Mouse (Mus musculus): ENCODE results near the gene Med12l. TPM values are rescaled to one million over a fixed set of nuclear protein-coding genes. Genes with fewer than 3 reads are reported as not detected.
"Not testable (repeated sequence)": the region's sequence is repeated elsewhere in the genome, so short reads cannot be mapped to it uniquely, and the experiment has no call there.

Gene Med12l
- total and polyA plus RNA-seq, 2 experiments, result 1.4 TPM

GRCm38 (mm10) chr3:59133189-59133588, 127.6 kb downstream of the Med12l start:
- DNase-seq (ENCODE audit: extremely low read depth, low read depth, low spot score), result no peak
- Histone ChIP-seq H3K27ac (replicated peaks; ENCODE audit: insufficient read depth, low read depth, low read length) (no peak overlapping the region), H3K27me3 (ENCODE audit: control insufficient read depth, insufficient read depth, low read length) (no peaks in the 10 kb centered on the region), H3K4me3 (ENCODE audit: insufficient read depth, low read depth, low read length) (no peak overlapping the region), H3K36me3 (ENCODE audit: control insufficient read depth, insufficient read depth, low read length) (no peaks in the 10 kb centered on the region), H3K9ac (ENCODE audit: low read depth, low read length) (no peak overlapping the region), H3K79me2 (ENCODE audit: control insufficient read depth, insufficient read depth, low read length) (no peaks in the 10 kb centered on the region), H3K4me1 (ENCODE audit: control insufficient read depth, insufficient read depth, low read length) (peaks cover 2% of the 10 kb centered on the region; the same call in 1 of the 2 replicates)
- WGBS, result 81% methylated on average over 5 of the region's 5 CpGs
- TF ChIP-seq CTCF (IDR thresholded peaks at IDR 0.05; ENCODE audit: low read depth, low read length) (no peak), POLR2A (IDR thresholded peaks at IDR 0.05; ENCODE audit: extremely low read depth, insufficient read depth, low read length) (no peak)

- WGBS, result 82% methylated on average over 5 of the region's 5 CpGs
- no peak overlapping the region for H3K9ac ChIP-seq (ENCODE audit: low read depth, low read length)
- no peak overlapping the region for H3K4me3 ChIP-seq (ENCODE audit: insufficient read depth, low read depth, low read length)
- H3K79me2 ChIP-seq (ENCODE audit: control insufficient read depth, insufficient read depth, low read length), result no peaks in the 10 kb centered on the region
- H3K4me1 ChIP-seq (ENCODE audit: control insufficient read depth, insufficient read depth, low read length), result no peaks in the 10 kb centered on the region
- no peak for TF ChIP-seq CTCF (IDR thresholded peaks at IDR 0.05; ENCODE audit: low read depth, low read length)
- TF ChIP-seq POLR2A (IDR thresholded peaks at IDR 0.05; ENCODE audit: extremely low read depth, insufficient read depth, low read length), result no peak
- no peak for DNase-seq (ENCODE audit: extremely low read depth, low read depth, low spot score)
- H3K27ac ChIP-seq (replicated peaks; ENCODE audit: insufficient read depth, low read depth, low read length), result no peak overlapping the region
- no peaks in the 10 kb centered on the region for H3K27me3 ChIP-seq (ENCODE audit: control insufficient read depth, insufficient read depth, low read length)
- no peaks in the 10 kb centered on the region for H3K36me3 ChIP-seq (ENCODE audit: control insufficient read depth, insufficient read depth, low read length)
Observed at GRCm38 (mm10) chr3:59135911-59136653, 130.5 kb downstream of the Med12l start.

GRCm38 (mm10) chr3:59138946-59139468, 133.4 kb downstream of the Med12l start:
- Histone ChIP-seq H3K4me3 (ENCODE audit: insufficient read depth, low read depth, low read length) (no peak overlapping the region), H3K36me3 (ENCODE audit: control insufficient read depth, insufficient read depth, low read length) (no peaks in the 10 kb centered on the region), H3K79me2 (ENCODE audit: control insufficient read depth, insufficient read depth, low read length) (no peaks in the 10 kb centered on the region), H3K27me3 (ENCODE audit: control insufficient read depth, insufficient read depth, low read length) (no peaks in the 10 kb centered on the region), H3K27ac (replicated peaks; ENCODE audit: insufficient read depth, low read depth, low read length) (no peak overlapping the region), H3K9ac (ENCODE audit: low read depth, low read length) (no peak overlapping the region), H3K4me1 (ENCODE audit: control insufficient read depth, insufficient read depth, low read length) (no peaks in the 10 kb centered on the region)
- TF ChIP-seq CTCF (IDR thresholded peaks at IDR 0.05; ENCODE audit: low read depth, low read length) (no peak), POLR2A (IDR thresholded peaks at IDR 0.05; ENCODE audit: extremely low read depth, insufficient read depth, low read length) (no peak)
- peak; percentile 43 for DNase-seq (ENCODE audit: extremely low read depth, low read depth, low spot score)
- 82% methylated on average over 12 of the region's 12 CpGs for WGBS

- TF ChIP-seq CTCF (IDR thresholded peaks at IDR 0.05; ENCODE audit: low read depth, low read length), result no peak
- TF ChIP-seq POLR2A (IDR thresholded peaks at IDR 0.05; ENCODE audit: extremely low read depth, insufficient read depth, low read length), result no peak
- Histone ChIP-seq H3K4me3 (ENCODE audit: insufficient read depth, low read depth, low read length) (no peak overlapping the region), H3K27me3 (ENCODE audit: control insufficient read depth, insufficient read depth, low read length) (no peaks in the 10 kb centered on the region), H3K79me2 (ENCODE audit: control insufficient read depth, insufficient read depth, low read length) (no peaks in the 10 kb centered on the region), H3K36me3 (ENCODE audit: control insufficient read depth, insufficient read depth, low read length) (no peaks in the 10 kb centered on the region), H3K27ac (replicated peaks; ENCODE audit: insufficient read depth, low read depth, low read length) (no peak overlapping the region), H3K4me1 (ENCODE audit: control insufficient read depth, insufficient read depth, low read length) (no peaks in the 10 kb centered on the region), H3K9ac (ENCODE audit: low read depth, low read length) (no peak overlapping the region)
- DNase-seq (ENCODE audit: extremely low read depth, low read depth, low spot score), result no peak
Observed at GRCm38 (mm10) chr3:59139651-59140051, 134.0 kb downstream of the Med12l start.

GRCm38 (mm10) chr3:59140115-59140514, 134.5 kb downstream of the Med12l start:
- Histone ChIP-seq H3K9ac (ENCODE audit: low read depth, low read length) (no peak overlapping the region), H3K4me1 (ENCODE audit: control insufficient read depth, insufficient read depth, low read length) (no peaks in the 10 kb centered on the region), H3K27ac (replicated peaks; ENCODE audit: insufficient read depth, low read depth, low read length) (no peak overlapping the region), H3K36me3 (ENCODE audit: control insufficient read depth, insufficient read depth, low read length) (no peaks in the 10 kb centered on the region), H3K79me2 (ENCODE audit: control insufficient read depth, insufficient read depth, low read length) (no peaks in the 10 kb centered on the region), H3K4me3 (ENCODE audit: insufficient read depth, low read depth, low read length) (no peak overlapping the region), H3K27me3 (ENCODE audit: control insufficient read depth, insufficient read depth, low read length) (no peaks in the 10 kb centered on the region)
- WGBS, result 89% methylated on average over 2 of the region's 2 CpGs
- no peak for TF ChIP-seq POLR2A (IDR thresholded peaks at IDR 0.05; ENCODE audit: extremely low read depth, insufficient read depth, low read length)
- DNase-seq (ENCODE audit: extremely low read depth, low read depth, low spot score), result no peak

- DNase-seq (ENCODE audit: extremely low read depth, low read depth, low spot score); H3K4me1 ChIP-seq (ENCODE audit: control insufficient read depth, insufficient read depth, low read length): not testable (repeated sequence)
- WGBS, result 95% methylated on average over 4 of the region's 4 CpGs
Observed at GRCm38 (mm10) chr3:59140941-59141340, 135.3 kb downstream of the Med12l start.

More at GRCm38 (mm10) chr3:59140941-59141340, 135.3 kb downstream of the Med12l start:
- H3K36me3 ChIP-seq (ENCODE audit: control insufficient read depth, insufficient read depth, low read length); H3K27me3 ChIP-seq (ENCODE audit: control insufficient read depth, insufficient read depth, low read length); H3K4me3 ChIP-seq (ENCODE audit: insufficient read depth, low read depth, low read length); H3K27ac ChIP-seq (replicated peaks; ENCODE audit: insufficient read depth, low read depth, low read length); H3K9ac ChIP-seq (ENCODE audit: low read depth, low read length); H3K79me2 ChIP-seq (ENCODE audit: control insufficient read depth, insufficient read depth, low read length): not testable (repeated sequence)

Measured in liver, adult 2 months (tissue).